Mouse (Mus musculus) erythroblast, adult 5-6 weeks (primary cell): Measurements from ENCODE around the gene Rbm6. TPM values are rescaled to one million over a fixed set of nuclear protein-coding genes. Genes with fewer than 3 reads are reported as not detected.

Experiments used
- total RNA-seq, 2 experiments: library from RNA; stranded (forward) in 1 of 2; stranded (reverse) in 1 of 2; fragments of 150-400 nt in 1 of 2; fragments of 200-764, 138-1000 nt in 1 of 2; gene quantifications; 2 replicates each; pipeline versions ENCODE4 v1.2.3 to v1.2.4; 2015 to 2017; ENCODE audit warnings: low replicate concordance in 2 of 2

Rbm6 gene
- total RNA-seq, 2 experiments from 2014 or later: 31.3 to 79.6 TPM

Other genes starting within 250 kb of the Rbm6 start
- 183 and 189 TPM in 2 replicates for gene Gnai2, start 237.9 kb downstream of the Rbm6 start, total RNA-seq (2015; ENCODE audit: low replicate concordance)
- gene Gnai2, start 237.9 kb downstream of the Rbm6 start, total RNA-seq (2017; ENCODE audit: low replicate concordance): 162 and 183 TPM in 2 replicates
- not detected in 2 replicates for gene Slc38a3, start 203.7 kb downstream of the Rbm6 start, total RNA-seq (2015; ENCODE audit: low replicate concordance)
- not detected in 2 replicates for gene Slc38a3, start 203.7 kb downstream of the Rbm6 start, total RNA-seq (2017; ENCODE audit: low replicate concordance)
- not detected in 2 replicates for gene Gnat1, start 193.5 kb downstream of the Rbm6 start, total RNA-seq (2015; ENCODE audit: low replicate concordance)
- not detected in 2 replicates for gene Gnat1, start 193.5 kb downstream of the Rbm6 start, total RNA-seq (2017; ENCODE audit: low replicate concordance)
- not detected in 2 replicates for gene Sema3f, start 162.8 kb downstream of the Rbm6 start, total RNA-seq (2015; ENCODE audit: low replicate concordance)
- not detected in 2 replicates for gene Sema3f, start 162.8 kb downstream of the Rbm6 start, total RNA-seq (2017; ENCODE audit: low replicate concordance)
- gene Rbm5, start 102.2 kb downstream of the Rbm6 start, total RNA-seq (2015; ENCODE audit: low replicate concordance): 204 and 296 TPM in 2 replicates
- 507 and 635 TPM in 2 replicates for gene Rbm5, start 102.2 kb downstream of the Rbm6 start, total RNA-seq (2017; ENCODE audit: low replicate concordance)
- gene Mon1a, start 14.9 kb upstream of the Rbm6 start, total RNA-seq (2015; ENCODE audit: low replicate concordance): 2.5 and 4.4 TPM in 2 replicates
- gene Mon1a, start 14.9 kb upstream of the Rbm6 start, total RNA-seq (2017; ENCODE audit: low replicate concordance): 2.0 and 2.7 TPM in 2 replicates
- gene Mst1r, start 33.6 kb upstream of the Rbm6 start, total RNA-seq (2015; ENCODE audit: low replicate concordance): not detected in 2 replicates
- 0.43 TPM in 1 of 2 replicates, not detected in the other for gene Mst1r, start 33.6 kb upstream of the Rbm6 start, total RNA-seq (2017; ENCODE audit: low replicate concordance)
- gene Actl11, start 55.2 kb upstream of the Rbm6 start, total RNA-seq (2015; ENCODE audit: low replicate concordance): not detected in 2 replicates
- gene Actl11, start 55.2 kb upstream of the Rbm6 start, total RNA-seq (2017; ENCODE audit: low replicate concordance): not detected in 2 replicates
- not detected in 2 replicates for gene Camkv, start 62.4 kb upstream of the Rbm6 start, total RNA-seq (2015; ENCODE audit: low replicate concordance)
- not detected in 2 replicates for gene Camkv, start 62.4 kb upstream of the Rbm6 start, total RNA-seq (2017; ENCODE audit: low replicate concordance)
- 2.5 and 4.4 TPM in 2 replicates for gene Traip, start 76.9 kb upstream of the Rbm6 start, total RNA-seq (2015; ENCODE audit: low replicate concordance)
- gene Traip, start 76.9 kb upstream of the Rbm6 start, total RNA-seq (2017; ENCODE audit: low replicate concordance): 12.5 and 15.2 TPM in 2 replicates
- gene Uba7, start 102.3 kb upstream of the Rbm6 start, total RNA-seq (2015; ENCODE audit: low replicate concordance): 392 and 403 TPM in 2 replicates
- 364 and 493 TPM in 2 replicates for gene Uba7, start 102.3 kb upstream of the Rbm6 start, total RNA-seq (2017; ENCODE audit: low replicate concordance)
- gene Gm20661, start 109.8 kb upstream of the Rbm6 start, total RNA-seq (2015; ENCODE audit: low replicate concordance): 0.96 and 4.4 TPM in 2 replicates
- 5.3 and 12.9 TPM in 2 replicates for gene Gm20661, start 109.8 kb upstream of the Rbm6 start, total RNA-seq (2017; ENCODE audit: low replicate concordance)
- 11.1 and 32.3 TPM in 2 replicates for gene Inka1, start 112.6 kb upstream of the Rbm6 start, total RNA-seq (2015; ENCODE audit: low replicate concordance)
- 16.3 and 18.1 TPM in 2 replicates for gene Inka1, start 112.6 kb upstream of the Rbm6 start, total RNA-seq (2017; ENCODE audit: low replicate concordance)
- 4.4 and 11.3 TPM in 2 replicates for gene Cdhr4, start 119.3 kb upstream of the Rbm6 start, total RNA-seq (2015; ENCODE audit: low replicate concordance)
- gene Cdhr4, start 119.3 kb upstream of the Rbm6 start, total RNA-seq (2017; ENCODE audit: low replicate concordance): 2.5 and 17.0 TPM in 2 replicates
- not detected in 2 replicates for gene Gm20662, start 123.1 kb upstream of the Rbm6 start, total RNA-seq (2015; ENCODE audit: low replicate concordance)
- 2.5 and 16.9 TPM in 2 replicates for gene Gm20662, start 123.1 kb upstream of the Rbm6 start, total RNA-seq (2017; ENCODE audit: low replicate concordance)
- gene Ip6k1, start 129.3 kb upstream of the Rbm6 start, total RNA-seq (2015; ENCODE audit: low replicate concordance): 146 and 206 TPM in 2 replicates
- 245 and 289 TPM in 2 replicates for gene Ip6k1, start 129.3 kb upstream of the Rbm6 start, total RNA-seq (2017; ENCODE audit: low replicate concordance)
- gene Gmppb, start 176.0 kb upstream of the Rbm6 start, total RNA-seq (2015; ENCODE audit: low replicate concordance): 4.8 and 5.6 TPM in 2 replicates
- 4.1 and 7.8 TPM in 2 replicates for gene Gmppb, start 176.0 kb upstream of the Rbm6 start, total RNA-seq (2017; ENCODE audit: low replicate concordance)
- 0.77 TPM in 1 of 2 replicates, not detected in the other for gene Amigo3, start 179.9 kb upstream of the Rbm6 start, total RNA-seq (2015; ENCODE audit: low replicate concordance)
- 2.3 and 2.8 TPM in 2 replicates for gene Amigo3, start 179.9 kb upstream of the Rbm6 start, total RNA-seq (2017; ENCODE audit: low replicate concordance)
- gene Mst1, start 207.2 kb upstream of the Rbm6 start, total RNA-seq (2015; ENCODE audit: low replicate concordance): 33.0 and 48.8 TPM in 2 replicates
- 6.6 and 13.4 TPM in 2 replicates for gene Mst1, start 207.2 kb upstream of the Rbm6 start, total RNA-seq (2017; ENCODE audit: low replicate concordance)
- gene Rnf123, start 210.1 kb upstream of the Rbm6 start, total RNA-seq (2015; ENCODE audit: low replicate concordance): 734 and 842 TPM in 2 replicates
- gene Rnf123, start 210.1 kb upstream of the Rbm6 start, total RNA-seq (2017; ENCODE audit: low replicate concordance): 498 and 626 TPM in 2 replicates
- 123 and 182 TPM in 2 replicates for gene Apeh, start 221.4 kb upstream of the Rbm6 start, total RNA-seq (2015; ENCODE audit: low replicate concordance)
- gene Apeh, start 221.4 kb upstream of the Rbm6 start, total RNA-seq (2017; ENCODE audit: low replicate concordance): 219 and 268 TPM in 2 replicates